Mouse (Mus musculus): ENCODE data around the gene Gm20929.
"Not testable (repeated sequence)": the region's sequence is repeated elsewhere in the genome, so short reads cannot be mapped to it uniquely, and the experiment has no call there.

Gm20929 gene

GRCm38 (mm10) chrY:53843649-53844048 is at the start of gene Gm20929:
Gene Gm20929, plus strand, starts transcription at chrY:53843949.
- DNase-seq (ENCODE audit: low spot score), result not testable (repeated sequence)
